Mouse (Mus musculus): ENCODE results near the gene Pcgf5. TPM values are rescaled to one million over a fixed set of nuclear protein-coding genes. Genes with fewer than 3 reads are reported as not detected.

Gene Pcgf5
- polyA plus RNA-seq (2015; fragmentation: Nextera tagmentation; extraction: Ambion mirVana) = 26.5 and 27.3 TPM in 2 replicates

DNA sequence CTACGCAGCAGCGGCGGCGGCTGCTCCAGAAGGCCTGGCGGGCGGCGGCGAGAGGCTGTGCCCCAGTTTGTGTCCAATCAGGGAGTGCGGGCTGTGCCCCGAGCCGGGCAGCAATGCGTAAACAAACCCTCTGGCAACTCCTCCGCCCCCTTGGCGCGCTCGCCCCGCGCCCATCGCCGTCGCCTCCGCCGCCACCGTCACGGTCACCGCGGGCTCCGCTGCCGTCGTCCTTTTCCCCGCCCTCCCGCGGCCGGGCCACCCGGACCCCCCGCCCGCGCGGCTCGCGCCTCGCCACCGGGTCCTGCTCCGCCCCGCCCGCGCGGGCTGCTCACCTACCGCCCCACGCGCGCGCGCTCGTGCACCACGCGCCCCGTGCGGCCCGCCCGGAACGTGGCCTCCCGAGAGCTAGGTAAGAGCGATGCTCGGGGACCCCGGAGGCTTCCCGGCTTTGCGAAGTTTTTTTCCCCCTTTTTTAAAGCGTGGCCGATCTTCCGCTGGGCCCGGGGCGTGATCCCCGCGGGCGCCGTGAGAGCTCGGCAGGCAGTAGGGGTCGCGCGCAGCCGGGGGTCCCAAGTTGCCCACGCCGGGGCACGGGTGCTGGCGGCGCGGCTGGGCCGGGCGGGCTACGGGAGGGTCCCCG lies at the start of gene Pcgf5:
TSS of gene Pcgf5 (plus strand) at position 149 of the 640 bp plus-strand sequence.

Other genes with a start within 250 kb of the Pcgf5 start
- gene Ankrd1, start 228.2 kb upstream of the Pcgf5 start, polyA plus RNA-seq (2015; fragmentation: Nextera tagmentation; extraction: Ambion mirVana) = 0.07 TPM in 1 of 2 replicates, not detected in the other
- 0.60 and 0.84 TPM in 2 replicates for gene Hectd2, start 206.3 kb downstream of the Pcgf5 start, polyA plus RNA-seq (2015; fragmentation: Nextera tagmentation; extraction: Ambion mirVana)

All from spleen, postnatal 0 days (tissue).